In the genomic region with DNA sequence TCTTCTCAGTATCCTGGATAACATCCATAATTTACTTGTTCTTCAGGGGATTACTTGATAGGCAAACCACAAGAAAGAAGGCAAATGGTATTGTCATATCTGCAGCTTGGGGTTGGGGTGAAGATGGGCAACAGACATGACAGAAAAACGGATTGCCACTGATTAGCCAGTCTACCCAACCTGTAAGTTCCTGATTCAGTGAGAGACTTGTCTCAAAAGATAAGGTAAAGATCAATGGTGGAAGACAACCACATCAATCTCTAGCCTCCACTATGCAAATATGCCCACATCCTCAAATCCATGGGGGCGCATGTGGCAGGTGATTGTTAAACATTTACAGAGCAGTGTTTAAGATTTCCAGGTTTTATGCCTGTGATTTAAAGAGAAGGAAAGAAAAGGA, we compare ENCODE assay signal across 15 mouse cellular contexts.
"Had no signal": no experiment of that assay in that cellular context is flagged by ENCODE, and none has a peak within 500 bp of the region (broad histone marks: within the 10 kb centered on the region; RNA-seq: fewer than 3 reads in every experiment).

No protein-coding gene starts in this region.

- DNase-seq: gastrocnemius, postnatal 14 days; gastrocnemius, postnatal 36 days; heart, postnatal 10 days; heart, postnatal 4 days; kidney, adult 11 months; kidney, adult 2 months; kidney, adult 9 months; kidney, postnatal 14 days; kidney, postnatal 36 days; layer of hippocampus, adult 9-11 months; layer of hippocampus, postnatal 36 days; left cerebral cortex, postnatal 4 days; liver, embryonic 13.5 days had no signal

- ATAC-seq: hindbrain, embryonic 16.5 days; intestine, embryonic 16.5 days had no signal
